Mouse (Mus musculus) stomach, embryonic 16.5 days (tissue): ENCODE results near the gene Eci1. TPM values are rescaled to one million over a fixed set of nuclear protein-coding genes. Genes with fewer than 3 reads are reported as not detected.

Source experiments
- ATAC-seq: fragments of 200-750 bp; cut with Nextera tagmentation; 2 replicates; pipeline ENCODE4 v1.8.0; 2017; ENCODE audit warnings: moderate number of reproducible peaks, moderate TSS enrichment; ENCODE audit not compliant: insufficient read depth, low FRiP score
- H3K27ac ChIP-seq: fragments of 300-500 bp; sonication (generic); 2 replicates; pipeline ENCODE4 v1.5.1; 2014; ENCODE audit warnings: low read length
- H3K27me3 ChIP-seq: fragments of 300-500 bp; sonication (generic); 2 replicates; pipeline ENCODE4 v1.6.1; 2014; ENCODE audit warnings: low read length, control low read depth, mixed read lengths; ENCODE audit not compliant: control insufficient read depth, insufficient read depth
- H3K36me3 ChIP-seq: fragments of 300-500 bp; sonication (generic); 2 replicates; pipeline ENCODE4 v1.6.1; 2014; ENCODE audit warnings: low read length; ENCODE audit not compliant: control insufficient read depth, insufficient read depth
- H3K4me1 ChIP-seq: fragments of 300-500 bp; sonication (generic); 2 replicates; pipeline ENCODE4 v1.6.1; 2014; ENCODE audit warnings: low read length, control low read depth, mixed read lengths; ENCODE audit not compliant: control insufficient read depth, insufficient read depth
- H3K4me2 ChIP-seq: fragments of 300-500 bp; sonication (generic); 2 replicates; pipeline ENCODE4 v1.6.1; 2014; ENCODE audit warnings: low read depth, low read length, mixed read lengths
- H3K4me3 ChIP-seq: fragments of 300-500 bp; sonication (generic); replicated peaks from 2 replicates; pipeline ENCODE4 v1.5.1; 2014; ENCODE audit warnings: mild to moderate bottlenecking, low read length
- H3K9ac ChIP-seq: fragments of 300-500 bp; sonication (generic); 2 replicates; pipeline ENCODE4 v1.6.1; 2014; ENCODE audit warnings: low read length
- H3K9me3 ChIP-seq: fragments of 300-500 bp; sonication (generic); replicated peaks from 2 replicates; pipeline ENCODE4 v1.6.1; 2016; ENCODE audit warnings: low read length, control low read depth; ENCODE audit not compliant: control insufficient read depth
- WGBS: fragments of 180-500 bp; shearing (Covaris S2); extraction: QIAGEN DNeasy Blood & Tissue Kit; methylation state at CpG from one replicate; pipeline ENCODE4 v1.1.7; 2014; 5-methylcytosine and 5-hydroxymethylcytosine counted together
- polyA plus RNA-seq: library from polyadenylated mRNA; unstranded; fragments of >200 nt; fragmentation: Nextera tagmentation; extraction: Ambion mirVana; gene quantifications from 2 replicates; pipeline ENCODE4 v1.2.1, GENCODE M21; 2015

Eci1 gene
- polyA plus RNA-seq, 1 experiment from 2014 or later, result 153 TPM

DNA sequence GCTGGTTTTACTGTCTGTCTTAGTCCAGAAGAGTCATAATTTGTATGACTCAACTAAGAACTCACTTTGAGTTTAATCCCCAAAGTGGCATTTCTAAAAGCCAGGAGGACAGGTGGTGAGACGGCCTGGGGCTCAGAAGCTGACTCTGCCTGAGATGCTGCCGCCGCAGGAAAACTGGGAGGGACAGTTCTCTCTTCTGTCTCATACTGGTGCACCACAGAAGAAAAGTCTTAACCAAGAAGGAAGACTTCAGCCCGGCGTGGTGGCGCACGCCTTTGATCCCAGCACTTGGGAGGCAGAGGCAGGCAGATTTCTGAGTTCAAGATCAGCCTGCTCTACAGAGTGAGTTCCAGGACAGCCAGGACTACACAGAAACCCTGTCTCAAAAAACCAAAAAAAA is 536 bp upstream of the Eci1 start:
- ATAC-seq, result no peak
- Histone ChIP-seq H3K27ac (peak overlapping the region; percentile 97), H3K4me3 (no peak overlapping the region; the same call in 1 of the 2 replicates), H3K9me3 (no peaks in the 10 kb centered on the region), H3K36me3 (peaks cover 30% of the 10 kb centered on the region), H3K4me2 (peak overlapping the region; percentile 73), H3K4me1 (peaks cover 4% of the 10 kb centered on the region; the same call in 1 of the 2 replicates), H3K27me3 (no peaks in the 10 kb centered on the region), H3K9ac (peak overlapping the region; percentile 94; the same call in 1 of the 2 replicates)
- 85% methylated on average over 7 of the region's 7 CpGs for WGBS

DNA sequence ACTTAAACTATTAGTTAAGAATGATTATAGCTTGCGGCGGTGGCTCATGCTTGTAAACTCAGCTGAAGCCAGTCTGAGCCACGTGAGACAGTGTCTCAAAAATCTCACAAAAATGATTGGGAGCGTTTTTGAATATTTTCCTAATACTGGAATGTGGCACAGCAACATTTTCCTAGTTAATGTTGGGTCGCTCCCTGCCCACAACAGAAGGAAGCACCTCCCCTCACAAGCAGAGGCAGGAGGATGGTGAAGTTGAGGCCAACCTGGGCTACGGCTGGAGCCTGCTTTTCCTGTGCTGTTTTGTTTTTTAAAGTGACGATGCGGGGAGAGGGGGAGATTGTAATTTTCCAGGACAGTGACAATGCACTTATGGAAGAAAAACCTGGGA is 723 bp downstream of the Eci1 start:
- Histone ChIP-seq H3K4me3 (peak overlapping the region; percentile 84), H3K36me3 (peaks cover 22% of the 10 kb centered on the region), H3K27ac (peak overlapping the region; percentile 97), H3K4me1 (peaks cover 4% of the 10 kb centered on the region; the same call in 1 of the 2 replicates), H3K27me3 (no peaks in the 10 kb centered on the region), H3K9ac (peak overlapping the region; percentile 94), H3K4me2 (peak overlapping the region; percentile 73), H3K9me3 (no peaks in the 10 kb centered on the region)
- 2% methylated on average over 8 of the region's 8 CpGs for whole genome bisulfite sequencing
- ATAC-seq, result no peak

DNA sequence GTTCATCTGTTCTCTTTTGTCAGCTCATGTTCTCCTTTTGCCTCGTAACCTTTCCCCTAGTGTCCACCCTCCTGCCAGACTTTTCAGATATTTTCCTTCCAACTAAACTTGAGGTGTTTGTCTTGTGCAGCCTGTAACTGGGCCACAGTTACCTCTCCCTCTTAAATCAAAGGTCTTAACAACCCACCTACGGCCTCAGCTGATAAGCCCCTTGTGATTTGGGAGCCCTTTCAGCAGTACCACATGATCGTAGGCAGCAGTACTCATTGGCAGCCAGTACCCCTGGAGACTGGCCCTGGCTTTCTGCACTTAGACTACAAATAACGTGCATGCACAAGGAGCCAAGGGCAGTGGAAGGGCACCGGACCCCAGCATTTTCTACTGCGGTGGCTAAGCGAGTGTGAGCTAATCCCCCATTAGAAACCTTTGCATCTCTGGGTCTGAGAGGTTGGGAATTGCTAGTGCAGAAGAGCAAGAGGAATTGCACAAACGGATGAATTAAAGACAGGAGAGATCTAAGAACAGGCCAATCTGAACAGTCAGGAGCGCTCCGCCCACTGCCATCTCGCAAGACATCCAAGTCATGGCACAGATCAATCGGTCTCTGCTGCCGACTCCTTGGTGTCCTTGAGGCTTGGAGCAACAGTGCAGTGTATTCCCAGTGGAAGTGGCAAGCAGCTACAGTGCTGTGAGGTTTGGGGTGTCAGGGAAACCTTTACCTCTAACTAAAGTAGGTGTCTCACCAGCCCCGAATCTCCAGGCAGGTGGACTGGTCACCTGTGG is 3.0 kb downstream of the Eci1 start:
- peaks cover 8% of the 10 kb centered on the region for H3K36me3 ChIP-seq
- H3K27me3 ChIP-seq, result no peaks in the 10 kb centered on the region
- peak overlapping the region; percentile 1 for H3K4me2 ChIP-seq
- 72% methylated on average over 14 of the region's 14 CpGs for WGBS
- H3K9ac ChIP-seq, result peak overlapping the region; percentile 38; the same call in 1 of the 2 replicates
- peak overlapping the region; percentile 56 for H3K27ac ChIP-seq
- no peaks in the 10 kb centered on the region for H3K9me3 ChIP-seq
- ATAC-seq, result peak; percentile 57; the same call in 1 of the 2 replicates
- peaks cover 4% of the 10 kb centered on the region; the same call in 1 of the 2 replicates for H3K4me1 ChIP-seq
- H3K4me3 ChIP-seq, result no peak overlapping the region

DNA sequence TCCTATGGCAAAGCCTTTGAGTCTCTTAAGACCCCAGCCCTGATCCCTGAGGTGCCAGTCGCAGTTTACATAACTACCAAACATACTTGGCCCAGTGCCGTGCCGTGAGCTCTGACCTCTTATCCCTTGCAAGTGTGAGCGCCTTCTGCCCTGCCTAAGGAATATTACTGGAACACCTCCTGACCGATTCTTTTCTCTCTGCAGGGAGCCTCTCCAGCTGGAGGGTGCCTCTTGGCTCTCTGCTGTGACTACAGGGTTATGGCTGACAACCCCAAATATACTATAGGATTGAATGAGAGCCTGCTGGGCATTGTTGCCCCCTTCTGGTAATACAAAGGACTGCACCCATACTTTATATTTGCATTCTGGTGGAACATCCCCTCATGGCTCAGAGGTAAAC is 10.6 kb downstream of the Eci1 start:
- peaks cover 13% of the 10 kb centered on the region; the same call in 1 of the 2 replicates for H3K36me3 ChIP-seq
- WGBS, result 66% methylated on average over 5 of the region's 5 CpGs
- no peaks in the 10 kb centered on the region for H3K9me3 ChIP-seq
- no peak overlapping the region for H3K9ac ChIP-seq
- no peak overlapping the region for H3K4me3 ChIP-seq
- H3K27ac ChIP-seq, result no peak overlapping the region
- H3K4me1 ChIP-seq, result no peaks in the 10 kb centered on the region
- H3K4me2 ChIP-seq, result no peak overlapping the region
- no peaks in the 10 kb centered on the region for H3K27me3 ChIP-seq
- ATAC-seq, result peak; percentile 3; the same call in 1 of the 2 replicates

DNA sequence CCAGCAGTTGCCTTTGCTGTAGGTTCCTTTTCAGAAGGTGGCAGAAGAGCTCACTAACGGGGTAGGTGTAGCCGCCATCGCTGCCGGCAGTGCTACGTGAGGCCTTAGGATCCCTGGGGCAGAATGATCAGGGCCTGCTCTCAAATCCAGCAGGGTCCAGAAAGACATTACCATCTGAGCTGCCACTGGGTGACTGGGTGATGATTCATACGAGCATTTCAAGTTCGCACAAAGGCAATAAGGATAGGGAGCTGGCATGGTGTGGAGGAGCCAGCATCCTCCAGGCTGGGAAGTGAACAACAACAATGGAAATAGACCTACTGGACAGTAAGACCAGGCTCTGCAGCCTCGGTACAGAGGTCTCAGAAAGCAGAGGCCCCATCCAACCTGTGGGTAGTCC is 13.9 kb downstream of the Eci1 start:
- no peak for ATAC-seq
- WGBS, result 89% methylated on average over 8 of the region's 8 CpGs
- H3K36me3 ChIP-seq, result peaks cover 17% of the 10 kb centered on the region; the same call in 1 of the 2 replicates

DNA sequence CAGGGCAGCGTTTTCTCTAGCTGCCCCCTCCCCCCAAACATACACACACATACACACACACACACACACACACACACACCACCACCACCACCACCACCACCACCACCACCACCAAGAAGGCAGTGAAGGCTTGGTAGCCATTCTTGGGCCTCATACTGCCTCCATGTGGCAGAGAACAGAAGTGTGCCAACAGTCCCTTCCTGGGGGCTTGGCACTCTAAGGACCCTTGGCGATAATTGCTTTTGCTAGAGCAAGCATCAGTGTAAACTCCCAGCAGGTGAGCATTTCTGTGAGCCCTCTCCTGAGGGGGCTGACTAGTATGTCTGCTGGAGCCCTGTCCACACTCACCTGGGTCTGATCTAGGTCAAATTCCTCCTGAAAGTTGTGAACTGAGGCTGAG is 14.7 kb downstream of the Eci1 start:
- Histone ChIP-seq H3K4me2 (no peak overlapping the region), H3K9ac (no peak overlapping the region), H3K4me3 (no peak overlapping the region), H3K27me3 (no peaks in the 10 kb centered on the region), H3K9me3 (no peaks in the 10 kb centered on the region), H3K36me3 (peaks cover 23% of the 10 kb centered on the region; the same call in 1 of the 2 replicates), H3K27ac (no peak overlapping the region; the same call in 1 of the 2 replicates), H3K4me1 (no peaks in the 10 kb centered on the region)
- no peak for ATAC-seq
- 21% methylated on average over 2 of the region's 2 CpGs for WGBS

More for the DNA sequence above, 13.9 kb downstream of the Eci1 start:
- Histone ChIP-seq H3K27ac (no peak overlapping the region), H3K27me3 (no peaks in the 10 kb centered on the region), H3K9me3 (no peaks in the 10 kb centered on the region), H3K4me1 (no peaks in the 10 kb centered on the region), H3K4me2 (no peak overlapping the region), H3K4me3 (no peak overlapping the region), H3K9ac (no peak overlapping the region)

DNA sequence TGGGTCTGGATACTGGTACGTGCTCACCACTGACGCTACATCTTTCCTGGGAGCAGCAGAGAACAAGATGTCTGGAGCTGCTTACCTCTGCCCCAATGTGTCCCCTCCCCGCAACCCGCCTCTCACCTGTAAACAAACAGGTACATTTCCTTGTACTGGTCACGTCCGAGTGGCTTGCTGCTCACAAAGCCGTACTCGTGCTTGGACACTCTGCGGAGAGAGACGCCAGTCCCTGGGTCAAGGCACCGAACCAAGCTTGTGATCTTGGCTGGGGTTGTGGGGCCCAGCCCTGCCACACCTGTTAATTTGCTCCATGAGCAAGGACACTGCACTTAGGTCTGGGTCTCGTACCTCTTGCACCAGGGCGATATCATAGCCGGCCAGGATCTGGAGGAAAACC is 15.7 kb downstream of the Eci1 start:
- Histone ChIP-seq H3K9me3 (no peaks in the 10 kb centered on the region), H3K4me2 (no peak overlapping the region), H3K4me1 (no peaks in the 10 kb centered on the region), H3K9ac (peak overlapping the region; percentile 17; the same call in 1 of the 2 replicates), H3K36me3 (peaks cover 30% of the 10 kb centered on the region; the same call in 1 of the 2 replicates), H3K27ac (peak overlapping the region; percentile 50), H3K4me3 (no peak overlapping the region), H3K27me3 (no peaks in the 10 kb centered on the region)
- WGBS, result 82% methylated on average over 14 of the region's 14 CpGs
- ATAC-seq, result peak; percentile 57; the same call in 1 of the 2 replicates

DNA sequence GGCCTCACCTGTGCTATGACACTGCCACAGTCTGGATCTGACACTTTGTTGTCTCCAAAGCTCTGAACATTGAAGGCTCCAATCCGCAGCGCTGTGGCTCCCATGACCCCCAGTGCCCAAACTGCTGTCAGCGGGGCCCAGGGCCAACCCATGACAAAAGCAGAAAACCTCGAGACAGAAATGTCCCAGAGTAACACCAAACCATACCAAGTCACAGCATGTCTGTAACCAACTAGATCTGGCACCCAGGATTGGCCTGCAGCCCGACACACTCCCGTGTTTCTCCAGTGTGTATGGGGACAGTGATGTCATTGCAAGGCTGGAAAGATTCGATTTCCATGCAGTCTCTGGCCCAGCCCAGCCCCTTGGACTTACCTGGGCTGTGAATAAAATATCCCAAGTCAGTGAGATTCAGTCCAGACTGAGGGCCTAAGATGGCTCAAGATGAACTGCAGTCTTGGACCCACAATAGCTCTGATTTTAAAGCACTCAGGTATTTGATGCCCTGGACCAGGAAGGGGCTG is 16.3 kb downstream of the Eci1 start, which contains the start of gene Dnase1l2:
TSS of gene Dnase1l2 (minus strand) at position 474 of the 524 bp plus-strand sequence.
- 77% methylated on average over 7 of the region's 7 CpGs for WGBS
- peak within 1 kb of the TSS; percentile 17; the same call in 1 of the 2 replicates for H3K9ac ChIP-seq
- peaks cover 32% of the 10 kb centered on the region; the same call in 1 of the 2 replicates for H3K36me3 ChIP-seq
- no peaks in the 10 kb centered on the region for H3K9me3 ChIP-seq
- H3K4me3 ChIP-seq, result no peak within 1 kb of the TSS
- H3K4me2 ChIP-seq, result no peak within 1 kb of the TSS
- H3K27me3 ChIP-seq, result no peaks in the 10 kb centered on the region
- H3K4me1 ChIP-seq, result no peaks in the 10 kb centered on the region
- H3K27ac ChIP-seq, result peak within 1 kb of the TSS; percentile 50
- ATAC-seq, result no peak

DNA sequence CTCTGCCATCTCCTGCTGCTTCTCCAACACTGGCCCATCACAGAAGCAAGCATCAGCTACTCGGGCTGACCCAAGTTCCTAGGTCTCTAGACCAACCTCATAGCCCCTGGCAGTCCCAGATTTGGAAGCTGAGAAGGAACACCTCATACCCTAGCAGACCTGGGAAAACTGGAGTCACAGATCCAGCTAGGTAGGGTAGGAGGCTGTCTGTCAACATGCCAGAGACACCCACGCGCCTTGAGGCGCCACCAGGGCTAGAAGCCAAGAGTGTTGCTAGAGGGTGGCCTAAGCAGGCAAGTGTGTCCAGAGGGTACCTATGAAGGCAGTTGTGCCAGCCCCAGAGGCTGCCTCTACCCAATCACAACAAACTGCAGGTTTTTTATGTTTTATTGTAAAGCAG is 17.0 kb downstream of the Eci1 start:
- peak overlapping the region; percentile 50; the same call in 1 of the 2 replicates for H3K27ac ChIP-seq
- WGBS, result 87% methylated on average over 4 of the region's 4 CpGs
- no peaks in the 10 kb centered on the region for H3K27me3 ChIP-seq
- H3K4me2 ChIP-seq, result no peak overlapping the region
- ATAC-seq, result no peak
- H3K36me3 ChIP-seq, result peaks cover 38% of the 10 kb centered on the region; the same call in 1 of the 2 replicates
- no peaks in the 10 kb centered on the region for H3K9me3 ChIP-seq
- no peak overlapping the region for H3K4me3 ChIP-seq
- no peak overlapping the region for H3K9ac ChIP-seq
- no peaks in the 10 kb centered on the region for H3K4me1 ChIP-seq
